Comparison of ENCODE assay signal across 26 mouse cellular contexts in the genomic region with DNA sequence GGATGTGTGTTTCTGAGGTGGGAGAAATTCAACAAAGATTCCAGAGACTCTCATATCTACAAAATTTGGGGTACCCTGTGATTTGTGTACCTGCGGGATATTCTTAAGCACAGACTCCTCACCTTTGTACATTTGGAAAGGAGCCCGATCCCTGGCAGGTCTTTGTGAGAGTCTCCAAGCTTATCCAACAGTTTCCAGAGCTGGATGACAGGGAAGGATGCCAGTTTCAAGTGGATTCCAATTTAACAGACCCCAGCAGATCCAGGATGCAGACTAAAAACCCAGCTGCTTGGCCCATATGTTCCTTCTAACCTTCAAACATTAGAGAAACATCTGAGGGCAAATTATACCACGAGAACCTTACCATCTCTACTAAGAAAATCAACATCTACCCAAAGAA.
DNase-seq lines count a peak whose midpoint lies in the region; ATAC-seq lines count a peak whose summit lies in the region.
"Had no signal": no experiment of that assay in that cellular context is flagged by ENCODE, and none has a peak within 500 bp of the region (broad histone marks: within the 10 kb centered on the region; RNA-seq: fewer than 3 reads in every experiment).

No protein-coding gene starts in this region.

- H3K36me3 ChIP-seq in heart, embryonic 12.5 days = no peaks in the 10 kb centered on the region
- H3K36me3 ChIP-seq: embryonic facial prominence, embryonic 12.5 days; embryonic facial prominence, embryonic 15.5 days; G1E; heart, embryonic 15.5 days had no signal

- H3K9ac ChIP-seq in heart, embryonic 12.5 days = no peak overlapping the region
- H3K9ac ChIP-seq: embryonic facial prominence, embryonic 12.5 days; embryonic facial prominence, embryonic 15.5 days; forebrain, postnatal 0 days; heart, embryonic 15.5 days; hindbrain, embryonic 14.5 days had no signal

- no peaks in the 10 kb centered on the region for H3K9me3 ChIP-seq in heart, embryonic 12.5 days (replicated peaks)
- H3K9me3 ChIP-seq: embryonic facial prominence, embryonic 12.5 days; embryonic facial prominence, embryonic 15.5 days; heart, embryonic 15.5 days had no signal

- intact Hi-C loops in left cerebral cortex, postnatal 4 days (cut with DNase I) = no loop called here
- intact Hi-C loops in left cerebral cortex, postnatal 25 days (cut with DNase I) = no loop called here

- no peak overlapping the region for H3K4me3 ChIP-seq in heart, embryonic 12.5 days
- H3K4me3 ChIP-seq: embryonic facial prominence, embryonic 12.5 days; embryonic facial prominence, embryonic 15.5 days; gastrocnemius, adult 2 months; heart, embryonic 15.5 days had no signal

- 65% methylated on average over 3 of the region's 3 CpGs for WGBS in heart, embryonic 12.5 days

- no peaks in the 10 kb centered on the region for H3K27me3 ChIP-seq in heart, embryonic 12.5 days (replicated peaks)
- H3K27me3 ChIP-seq: embryonic facial prominence, embryonic 12.5 days; embryonic facial prominence, embryonic 15.5 days; heart, embryonic 15.5 days; Patski had no signal

- H3K4me2 ChIP-seq in heart, embryonic 12.5 days = no peak overlapping the region
- H3K4me2 ChIP-seq: embryonic facial prominence, embryonic 12.5 days; embryonic facial prominence, embryonic 15.5 days; heart, embryonic 11.5 days; heart, embryonic 15.5 days; hindbrain, embryonic 14.5 days had no signal

- no peak for ATAC-seq in cerebellum, adult (ENCODE audit: insufficient number of reproducible peaks, low FRiP score, low TSS enrichment)
- no peak for ATAC-seq in heart, embryonic 12.5 days (ENCODE audit: insufficient number of reproducible peaks, low FRiP score)
- ATAC-seq: forebrain, embryonic 14.5 days; forebrain, postnatal 0 days; intestine, postnatal 0 days; Patski had no signal

- H3K27ac ChIP-seq in heart, embryonic 12.5 days (ENCODE audit: poor library complexity, severe bottlenecking) = no peak overlapping the region
- H3K27ac ChIP-seq: embryonic facial prominence, embryonic 12.5 days; embryonic facial prominence, embryonic 15.5 days; gastrocnemius, adult 2 months; heart, embryonic 15.5 days; hindbrain, embryonic 14.5 days had no signal

- H3K4me1 ChIP-seq in heart, embryonic 12.5 days (replicated peaks) = no peaks in the 10 kb centered on the region
- H3K4me1 ChIP-seq: embryonic facial prominence, embryonic 12.5 days; embryonic facial prominence, embryonic 15.5 days; heart, embryonic 15.5 days had no signal

- DNase-seq in cerebellum, adult 8-10 months = peak; percentile 14
- DNase-seq in cerebellum, postnatal 10 days = peak; percentile 67 to 70
- no peak for DNase-seq in cerebellum, postnatal 4 days (ENCODE audit: low spot score in 2 of 2)
- DNase-seq in left cerebral cortex, postnatal 4 days = peak; percentile 20
- DNase-seq in left cerebral cortex, postnatal 25 days (ENCODE audit: low spot score in 2 of 2) = no peak
- DNase-seq: adrenal gland, postnatal 10 days; adrenal gland, postnatal 36 days; B cell, adult 2 months; forebrain, postnatal 0 days; gastrocnemius, adult 2 months; gastrocnemius, postnatal 14 days; heart, adult 11 months; heart, postnatal 10 days; heart, postnatal 36 days; kidney, adult 2 months had no signal

Comparison
In these comparisons a context has a peak if more than half of its experiments do, and no peak if none do; other contexts are left out.
1. DNase-seq: peak in cerebellum, adult 8-10 months (single experiment), cerebellum, postnatal 10 days (2 of 2) and left cerebral cortex, postnatal 4 days (single experiment); none in cerebellum, postnatal 4 days (0 of 2) and left cerebral cortex, postnatal 25 days (0 of 2).